Mouse (Mus musculus) intestine, embryonic 15.5 days (tissue): Measurements from ENCODE around the gene Tcf7l2. TPM values are rescaled to one million over a fixed set of nuclear protein-coding genes. Genes with fewer than 3 reads are reported as not detected.
A peak's percentile ranks its signal among the peaks of the same experiment; 100 is the strongest.

ENCODE experiments used
- ATAC-seq: fragments of 200-750 bp; cut with Nextera tagmentation; 2 replicates; pipeline ENCODE4 v1.8.0; 2017; ENCODE audit warnings: moderate TSS enrichment, moderate library complexity
- H3K27ac ChIP-seq: fragments of 300-500 bp; sonication (generic); 2 replicates; pipeline ENCODE4 v1.5.1; 2015; ENCODE audit warnings: mild to moderate bottlenecking, inconsistent platforms
- H3K27me3 ChIP-seq: fragments of 300-500 bp; sonication (generic); replicated peaks from 2 replicates; pipeline ENCODE4 v1.6.1; 2015; ENCODE audit warnings: inconsistent platforms
- H3K36me3 ChIP-seq: fragments of 300-500 bp; sonication (generic); 2 replicates; pipeline ENCODE4 v1.6.1; 2015; ENCODE audit warnings: inconsistent platforms
- H3K4me1 ChIP-seq: fragments of 300-500 bp; sonication (generic); replicated peaks from 2 replicates; pipeline ENCODE4 v1.6.1; 2015; ENCODE audit warnings: inconsistent platforms
- H3K4me2 ChIP-seq: fragments of 300-500 bp; sonication (generic); replicated peaks from 2 replicates; pipeline ENCODE4 v1.6.1; 2015; ENCODE audit warnings: mild to moderate bottlenecking, inconsistent platforms
- H3K4me3 ChIP-seq: fragments of 300-500 bp; sonication (generic); replicated peaks from 2 replicates; pipeline ENCODE4 v1.5.1; 2015; ENCODE audit warnings: inconsistent platforms
- H3K9ac ChIP-seq: fragments of 300-500 bp; sonication (generic); 2 replicates; pipeline ENCODE4 v1.6.1; 2015; ENCODE audit warnings: inconsistent platforms
- H3K9me3 ChIP-seq: fragments of 300-500 bp; sonication (generic); 2 replicates; pipeline ENCODE4 v1.6.1; 2016; ENCODE audit warnings: inconsistent platforms
- WGBS: fragments of 180-500 bp; shearing (Covaris S2); methylation state at CpG from one replicate; pipeline ENCODE4 v1.1.7; 2015; 5-methylcytosine and 5-hydroxymethylcytosine counted together
- polyA plus RNA-seq: library from polyadenylated mRNA; unstranded; fragments of >200 nt; fragmentation: Nextera tagmentation; extraction: Ambion mirVana; gene quantifications from 2 replicates; pipeline ENCODE4 v1.2.1, GENCODE M21; 2015

Gene Tcf7l2
- polyA plus RNA-seq, 1 experiment from 2014 or later: 78.9 TPM

GRCm38 (mm10) chr19:55886536-55886935, 144.9 kb downstream of the Tcf7l2 start:
- Histone ChIP-seq H3K9ac (no peak overlapping the region), H3K4me2 (no peak overlapping the region), H3K4me3 (no peak overlapping the region), H3K27me3 (no peaks in the 10 kb centered on the region), H3K27ac (no peak overlapping the region), H3K36me3 (no peaks in the 10 kb centered on the region), H3K9me3 (no peaks in the 10 kb centered on the region), H3K4me1 (no peaks in the 10 kb centered on the region)
- WGBS: 66% methylated on average over 14 of the region's 14 CpGs
- ATAC-seq: no peak

- no peak overlapping the region for H3K4me2 ChIP-seq
- H3K9me3 ChIP-seq: no peaks in the 10 kb centered on the region
- H3K27ac ChIP-seq: no peak overlapping the region
- H3K4me1 ChIP-seq: peaks cover 15% of the 10 kb centered on the region; the same call in 1 of the 2 replicates
- H3K4me3 ChIP-seq: no peak overlapping the region
- 69% methylated on average over 9 of the region's 9 CpGs for WGBS
- no peak for ATAC-seq
- no peaks in the 10 kb centered on the region for H3K36me3 ChIP-seq
- no peak overlapping the region for H3K9ac ChIP-seq
- H3K27me3 ChIP-seq: no peaks in the 10 kb centered on the region
These were observed 150.1 kb downstream of the Tcf7l2 start for GRCm38 (mm10) chr19:55891692-55892183.

GRCm38 (mm10) chr19:55893557-55893956, 151.9 kb downstream of the Tcf7l2 start:
- WGBS: 86% methylated on average over 11 of the region's 11 CpGs
- no peak for ATAC-seq
- H3K27me3 ChIP-seq: no peaks in the 10 kb centered on the region

GRCm38 (mm10) chr19:55894396-55894795, 152.8 kb downstream of the Tcf7l2 start:
- peaks cover 28% of the 10 kb centered on the region; the same call in 1 of the 2 replicates for H3K4me1 ChIP-seq
- 88% methylated on average over 9 of the region's 9 CpGs for WGBS
- no peak overlapping the region for H3K4me2 ChIP-seq
- H3K27ac ChIP-seq: no peak overlapping the region
- ATAC-seq: no peak
- H3K9ac ChIP-seq: no peak overlapping the region
- H3K9me3 ChIP-seq: no peaks in the 10 kb centered on the region
- no peaks in the 10 kb centered on the region for H3K36me3 ChIP-seq
- H3K4me3 ChIP-seq: no peak overlapping the region
- H3K27me3 ChIP-seq: no peaks in the 10 kb centered on the region

More at GRCm38 (mm10) chr19:55893557-55893956, 151.9 kb downstream of the Tcf7l2 start:
- H3K9me3 ChIP-seq: no peaks in the 10 kb centered on the region
- no peak overlapping the region for H3K9ac ChIP-seq
- peaks cover 28% of the 10 kb centered on the region; the same call in 1 of the 2 replicates for H3K4me1 ChIP-seq
- no peaks in the 10 kb centered on the region for H3K36me3 ChIP-seq
- H3K4me3 ChIP-seq: no peak overlapping the region
- no peak overlapping the region for H3K4me2 ChIP-seq
- no peak overlapping the region for H3K27ac ChIP-seq

GRCm38 (mm10) chr19:55895317-55895716, 153.7 kb downstream of the Tcf7l2 start:
- no peak overlapping the region for H3K27ac ChIP-seq
- peak overlapping the region; percentile 29 for H3K4me3 ChIP-seq
- H3K4me1 ChIP-seq: peaks cover 36% of the 10 kb centered on the region
- no peaks in the 10 kb centered on the region for H3K9me3 ChIP-seq
- H3K36me3 ChIP-seq: no peaks in the 10 kb centered on the region
- no peaks in the 10 kb centered on the region for H3K27me3 ChIP-seq
- peak overlapping the region; percentile 63 for H3K4me2 ChIP-seq
- ATAC-seq: peak; percentile 80
- WGBS: 3% methylated on average over 27 of the region's 27 CpGs
- H3K9ac ChIP-seq: peak overlapping the region; percentile 26; the same call in 1 of the 2 replicates

GRCm38 (mm10) chr19:55895807-55896420, 154.3 kb downstream of the Tcf7l2 start:
- Histone ChIP-seq H3K4me1 (peaks cover 38% of the 10 kb centered on the region), H3K4me3 (no peak overlapping the region), H3K27me3 (no peaks in the 10 kb centered on the region), H3K27ac (no peak overlapping the region), H3K4me2 (peak overlapping the region; percentile 63), H3K9me3 (no peaks in the 10 kb centered on the region), H3K9ac (no peak overlapping the region), H3K36me3 (no peaks in the 10 kb centered on the region)
- ATAC-seq: no peak
- 47% methylated on average over 4 of the region's 4 CpGs for WGBS

GRCm38 (mm10) chr19:55896629-55897028, 155.0 kb downstream of the Tcf7l2 start:
- no peak overlapping the region for H3K4me3 ChIP-seq
- WGBS: 39% methylated on average over 10 of the region's 10 CpGs
- ATAC-seq: no peak
- H3K27ac ChIP-seq: no peak overlapping the region
- H3K4me2 ChIP-seq: no peak overlapping the region
- no peaks in the 10 kb centered on the region for H3K36me3 ChIP-seq
- no peaks in the 10 kb centered on the region for H3K9me3 ChIP-seq
- H3K4me1 ChIP-seq: peaks cover 43% of the 10 kb centered on the region
- no peaks in the 10 kb centered on the region for H3K27me3 ChIP-seq
- no peak overlapping the region for H3K9ac ChIP-seq

- no peaks in the 10 kb centered on the region for H3K36me3 ChIP-seq
- no peak overlapping the region for H3K4me3 ChIP-seq
- no peak for ATAC-seq
- H3K9me3 ChIP-seq: no peaks in the 10 kb centered on the region
- whole genome bisulfite sequencing: 83% methylated on average over 12 of the region's 12 CpGs
- no peaks in the 10 kb centered on the region for H3K27me3 ChIP-seq
- no peak overlapping the region for H3K9ac ChIP-seq
- H3K27ac ChIP-seq: no peak overlapping the region
- H3K4me2 ChIP-seq: no peak overlapping the region
- H3K4me1 ChIP-seq: peaks cover 19% of the 10 kb centered on the region
These were observed 161.2 kb downstream of the Tcf7l2 start for GRCm38 (mm10) chr19:55902573-55903385.

- Histone ChIP-seq H3K27me3 (no peaks in the 10 kb centered on the region), H3K27ac (no peak overlapping the region), H3K36me3 (peaks cover 16% of the 10 kb centered on the region), H3K9ac (no peak overlapping the region), H3K4me2 (no peak overlapping the region), H3K9me3 (no peaks in the 10 kb centered on the region), H3K4me3 (no peak overlapping the region), H3K4me1 (peaks cover 5% of the 10 kb centered on the region; the same call in 1 of the 2 replicates)
- WGBS: 40% methylated on average over 7 of the region's 7 CpGs
- peak; percentile 62 for ATAC-seq
These were observed 167.4 kb downstream of the Tcf7l2 start for GRCm38 (mm10) chr19:55909039-55909438.

- H3K27ac ChIP-seq: no peak overlapping the region
- no peak overlapping the region for H3K9ac ChIP-seq
- peaks cover 16% of the 10 kb centered on the region for H3K36me3 ChIP-seq
- no peaks in the 10 kb centered on the region for H3K9me3 ChIP-seq
- WGBS: 89% methylated on average over 8 of the region's 8 CpGs
- no peak for ATAC-seq
- H3K4me2 ChIP-seq: no peak overlapping the region
- peaks cover 11% of the 10 kb centered on the region for H3K4me1 ChIP-seq
- H3K4me3 ChIP-seq: no peak overlapping the region
- H3K27me3 ChIP-seq: no peaks in the 10 kb centered on the region
These were observed 170.3 kb downstream of the Tcf7l2 start for GRCm38 (mm10) chr19:55911941-55912340.

GRCm38 (mm10) chr19:55912813-55913212, 171.2 kb downstream of the Tcf7l2 start:
- Histone ChIP-seq H3K9me3 (no peaks in the 10 kb centered on the region), H3K9ac (no peak overlapping the region), H3K4me1 (peaks cover 11% of the 10 kb centered on the region), H3K4me3 (no peak overlapping the region), H3K27ac (no peak overlapping the region), H3K27me3 (no peaks in the 10 kb centered on the region), H3K4me2 (no peak overlapping the region), H3K36me3 (peaks cover 16% of the 10 kb centered on the region)
- WGBS: 94% methylated on average over 8 of the region's 8 CpGs
- ATAC-seq: no peak

GRCm38 (mm10) chr19:55913585-55913984, 172.0 kb downstream of the Tcf7l2 start:
- Histone ChIP-seq H3K4me2 (no peak overlapping the region), H3K9ac (no peak overlapping the region), H3K4me1 (peaks cover 11% of the 10 kb centered on the region), H3K36me3 (peaks cover 16% of the 10 kb centered on the region), H3K27me3 (no peaks in the 10 kb centered on the region), H3K4me3 (no peak overlapping the region), H3K27ac (no peak overlapping the region), H3K9me3 (no peaks in the 10 kb centered on the region)
- no peak for ATAC-seq
- 82% methylated on average over 10 of the region's 10 CpGs for whole genome bisulfite sequencing
